Mouse (Mus musculus): Measurements from ENCODE around the gene Nfic.
"Not testable (repeated sequence)": the region's sequence is repeated elsewhere in the genome, so short reads cannot be mapped to it uniquely, and the experiment has no call there.

Nfic gene

GRCm38 (mm10) chr10:81458267-81458666 lies 2.8 kb upstream of the Nfic start:
- no peak for DNase-seq

GRCm38 (mm10) chr10:81457624-81458023 lies 2.2 kb upstream of the Nfic start:
- no peak for DNase-seq

- DNase-seq = no peak
Observed at GRCm38 (mm10) chr10:81456983-81457563, 1.6 kb upstream of the Nfic start.

- DNase-seq = no peak
Observed at GRCm38 (mm10) chr10:81454106-81454505, 1.3 kb downstream of the Nfic start.

GRCm38 (mm10) chr10:81452947-81453288 lies 2.5 kb downstream of the Nfic start:
- peak; percentile 14 for DNase-seq

GRCm38 (mm10) chr10:81452237-81452946 lies 3.0 kb downstream of the Nfic start:
- no peak for DNase-seq

GRCm38 (mm10) chr10:81451365-81451745 lies 4.1 kb downstream of the Nfic start:
- no peak for DNase-seq

- DNase-seq = peak; percentile 20
Observed at GRCm38 (mm10) chr10:81450641-81451364, 4.6 kb downstream of the Nfic start.

- DNase-seq = peak; percentile 79
Observed at GRCm38 (mm10) chr10:81450140-81450539, 5.3 kb downstream of the Nfic start.

GRCm38 (mm10) chr10:81445516-81445915 lies 9.9 kb downstream of the Nfic start:
- DNase-seq = not testable (repeated sequence)

GRCm38 (mm10) chr10:81441019-81441418 lies 14.4 kb downstream of the Nfic start:
- no peak for DNase-seq

GRCm38 (mm10) chr10:81435436-81435835 lies 20.0 kb downstream of the Nfic start:
- DNase-seq = peak; percentile 89

- peak; percentile 63 for DNase-seq
Observed at GRCm38 (mm10) chr10:81434361-81435263, 20.8 kb downstream of the Nfic start.

GRCm38 (mm10) chr10:81433541-81434289 lies 21.7 kb downstream of the Nfic start:
- peak; percentile 74 for DNase-seq

- peak; percentile 97 for DNase-seq
Observed at GRCm38 (mm10) chr10:81432868-81433262, 22.6 kb downstream of the Nfic start.

- peak; percentile 75 for DNase-seq
Observed at GRCm38 (mm10) chr10:81432169-81432867, 23.1 kb downstream of the Nfic start.

GRCm38 (mm10) chr10:81431526-81432168 lies 23.8 kb downstream of the Nfic start:
- DNase-seq = peak; percentile 84

- peak; percentile 92 for DNase-seq
Observed at GRCm38 (mm10) chr10:81430831-81431525, 24.5 kb downstream of the Nfic start.

- peak; percentile 91 for DNase-seq
Observed at GRCm38 (mm10) chr10:81430141-81430830, 25.1 kb downstream of the Nfic start.

- DNase-seq = peak; percentile 87
Observed at GRCm38 (mm10) chr10:81429605-81430061, 25.8 kb downstream of the Nfic start.
